Mouse (Mus musculus) urinary bladder, adult 18-20 months (tissue): ENCODE measurements around the gene Nt5c2.
"Not testable (repeated sequence)": the region's sequence is repeated elsewhere in the genome, so short reads cannot be mapped to it uniquely, and the experiment has no call there.

Source experiments
- DNase-seq, 2 experiments: peaks; one replicate each; pipeline ENCODE4 v3.0.0; 2022; ENCODE audit warnings: low spot score in 2 of 2, mixed read lengths in 2 of 2

Gene Nt5c2

DNA sequence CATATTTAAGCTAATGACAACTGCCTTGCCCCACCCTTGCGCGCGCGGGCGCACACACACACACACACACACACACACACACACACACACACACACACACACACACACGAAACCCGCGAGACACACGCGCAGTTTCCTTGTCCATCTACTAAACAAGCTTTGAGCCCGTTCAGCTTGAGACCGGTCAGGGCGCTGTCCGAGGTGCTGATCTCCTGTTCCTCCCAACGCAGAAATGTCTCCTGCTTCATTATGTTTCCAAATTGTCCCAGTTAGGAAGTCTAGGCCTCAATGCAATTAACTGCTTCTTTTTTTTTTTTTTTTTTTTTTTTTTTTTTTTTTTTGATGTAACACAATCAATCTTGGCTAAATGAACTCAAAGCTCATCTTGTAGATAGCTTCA lies 1.5 kb upstream of the Nt5c2 start:
- peak; percentile 62 to 65 for DNase-seq

DNA sequence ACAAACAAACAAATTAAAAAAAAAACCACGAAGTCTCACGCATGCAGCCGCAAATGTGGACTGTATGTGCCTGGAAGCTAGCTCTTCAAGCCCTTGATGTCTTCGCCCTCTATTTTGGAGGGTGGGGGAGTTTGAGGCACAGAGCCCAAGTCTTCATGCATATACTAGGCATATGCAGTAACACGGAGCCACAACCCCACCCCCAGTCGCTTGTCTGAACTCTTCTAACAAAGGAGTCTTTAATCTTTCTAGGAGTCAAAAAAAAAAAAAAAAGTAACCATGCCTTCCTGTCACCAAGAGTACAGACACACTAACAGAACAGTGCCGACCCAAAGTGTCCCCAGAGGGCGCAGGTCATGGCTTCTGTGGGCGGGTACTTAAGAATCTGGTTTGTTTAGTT lies 1.0 kb upstream of the Nt5c2 start:
- DNase-seq: no peak

DNA sequence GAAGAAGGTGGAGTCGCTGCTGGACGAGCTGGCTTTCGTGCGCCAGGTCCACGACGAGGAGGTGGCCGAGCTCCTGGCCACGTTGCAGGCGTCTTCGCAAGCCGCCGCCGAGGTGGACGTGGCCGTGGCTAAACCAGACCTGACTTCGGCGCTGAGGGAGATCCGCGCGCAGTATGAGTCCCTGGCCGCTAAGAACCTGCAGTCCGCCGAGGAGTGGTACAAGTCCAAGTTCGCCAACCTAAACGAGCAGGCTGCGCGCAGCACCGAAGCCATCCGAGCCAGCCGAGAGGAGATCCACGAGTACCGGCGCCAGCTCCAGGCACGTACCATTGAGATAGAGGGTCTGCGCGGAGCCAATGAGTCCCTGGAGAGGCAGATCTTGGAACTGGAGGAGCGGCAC lies 443 bp upstream of the Nt5c2 start:
- DNase-seq: no peak

DNA sequence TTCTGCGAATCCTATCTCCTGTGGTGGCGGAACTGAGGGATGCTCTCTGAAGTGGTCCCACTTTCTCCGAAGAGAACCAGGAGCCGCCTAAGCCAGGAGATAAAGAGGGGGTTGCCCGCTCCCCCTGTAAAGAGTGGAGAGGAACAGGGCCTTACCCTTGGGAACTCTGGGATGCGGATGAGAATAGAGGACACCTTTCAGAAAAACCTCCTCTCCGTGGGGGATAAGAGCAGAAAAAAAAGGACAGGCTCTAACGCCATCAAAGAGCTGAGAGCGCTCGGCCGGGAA lies 850 bp downstream of the Nt5c2 start:
- no peak for DNase-seq

DNA sequence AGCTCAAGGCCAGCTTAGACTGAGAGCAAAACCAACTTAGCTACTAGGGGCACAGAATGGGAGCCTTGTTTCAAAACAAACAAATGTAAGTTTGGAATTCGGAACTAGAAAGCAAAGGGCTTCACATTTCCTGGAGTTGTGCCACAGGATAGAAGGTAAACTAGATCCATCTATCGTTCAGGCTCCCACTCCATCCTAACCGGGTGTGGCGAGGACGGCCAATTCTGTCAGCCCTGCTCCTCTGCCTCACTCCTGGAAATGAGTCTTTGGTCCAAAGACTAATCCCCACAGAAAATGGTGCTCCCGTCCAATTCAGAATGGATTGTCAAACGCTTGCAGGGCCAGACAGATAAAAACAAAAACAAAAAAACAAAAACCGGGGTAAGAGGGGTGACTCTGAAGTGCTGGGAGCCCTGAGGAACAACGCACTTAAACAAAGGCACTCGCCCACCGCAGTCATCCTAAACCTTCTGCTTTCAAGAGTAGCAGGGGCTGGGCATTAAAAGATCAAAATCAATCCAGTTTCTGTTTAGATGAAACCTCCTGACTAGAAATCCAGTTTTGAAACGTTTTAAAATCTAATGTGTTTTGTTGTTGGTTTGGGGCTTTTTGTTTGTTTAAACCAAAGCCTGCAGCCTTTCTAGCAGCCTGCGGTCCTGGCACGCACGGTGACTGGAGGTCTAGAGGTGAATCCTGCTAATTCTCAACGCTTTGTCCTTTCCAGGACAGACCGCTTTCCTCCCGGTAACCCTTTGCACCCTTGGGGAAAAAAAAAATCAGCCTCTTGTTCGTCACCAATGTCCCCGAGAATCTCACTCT lies 1.4 kb downstream of the Nt5c2 start:
- no peak for DNase-seq

DNA sequence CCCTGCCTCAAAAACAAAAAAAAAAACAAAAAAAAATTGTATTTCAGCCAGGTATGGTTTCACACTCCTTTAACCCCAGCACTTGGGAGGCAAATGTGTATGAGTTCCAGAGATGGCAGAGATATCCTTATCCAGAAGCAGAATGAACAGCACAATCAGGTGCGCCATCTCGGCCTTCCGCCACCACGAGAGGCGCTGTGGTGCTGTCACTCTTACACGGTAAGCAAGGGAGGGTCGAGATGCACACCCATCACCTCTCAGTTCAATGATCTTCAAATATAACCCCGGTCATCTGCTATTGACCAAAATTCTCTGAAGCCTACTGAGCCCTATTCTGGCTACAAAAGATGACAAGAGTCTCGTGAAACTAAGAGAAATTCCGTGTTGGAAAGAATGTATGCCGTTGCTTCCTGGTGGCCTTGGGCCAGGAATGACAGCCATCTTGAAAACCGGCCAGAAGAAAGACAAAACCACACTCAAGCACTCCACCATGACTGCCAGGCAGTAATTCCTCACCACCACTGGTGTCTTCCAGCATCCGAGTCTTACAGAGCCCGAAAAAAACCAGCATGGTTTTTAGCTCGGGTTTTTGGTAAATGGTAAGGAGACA lies 2.3 kb downstream of the Nt5c2 start:
- no peak for DNase-seq

DNA sequence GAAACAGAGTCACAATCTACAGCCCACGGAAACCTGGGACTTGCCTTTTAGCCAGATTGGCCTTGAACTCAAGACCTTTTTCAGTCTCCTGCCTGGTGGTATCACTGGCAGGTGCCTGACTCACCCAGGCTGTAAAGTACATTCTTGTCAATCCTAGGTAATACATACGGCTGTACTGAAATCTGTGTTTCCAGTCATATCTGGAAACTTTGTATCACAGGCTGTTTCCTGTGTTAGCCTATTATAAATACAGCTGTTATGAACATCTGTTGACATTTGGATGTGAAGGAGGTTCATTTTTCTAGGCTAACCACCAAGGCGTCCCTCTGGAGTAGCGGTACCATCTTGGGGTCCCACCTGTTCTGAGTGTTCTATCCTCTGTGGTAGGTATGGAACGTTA lies 5.0 kb downstream of the Nt5c2 start:
- DNase-seq: no peak

DNA sequence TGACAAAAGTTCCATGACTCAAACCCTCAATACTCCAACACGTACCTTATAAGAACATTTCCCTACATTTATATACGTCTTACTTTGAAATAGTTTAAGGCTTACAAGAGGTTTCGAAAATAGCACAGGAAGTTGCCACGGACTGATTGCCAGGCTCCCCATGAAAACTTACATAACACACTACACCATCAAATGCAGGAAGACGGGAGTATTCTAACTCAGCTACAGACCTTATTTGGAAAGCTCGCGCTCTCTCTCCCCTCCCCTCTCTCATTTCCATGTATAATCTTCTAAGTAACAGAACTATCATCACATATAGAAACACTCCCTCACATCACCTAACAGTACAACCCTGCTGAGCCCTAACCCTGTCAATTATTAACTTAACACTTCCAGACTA lies 5.5 kb downstream of the Nt5c2 start:
- DNase-seq: no peak

DNA sequence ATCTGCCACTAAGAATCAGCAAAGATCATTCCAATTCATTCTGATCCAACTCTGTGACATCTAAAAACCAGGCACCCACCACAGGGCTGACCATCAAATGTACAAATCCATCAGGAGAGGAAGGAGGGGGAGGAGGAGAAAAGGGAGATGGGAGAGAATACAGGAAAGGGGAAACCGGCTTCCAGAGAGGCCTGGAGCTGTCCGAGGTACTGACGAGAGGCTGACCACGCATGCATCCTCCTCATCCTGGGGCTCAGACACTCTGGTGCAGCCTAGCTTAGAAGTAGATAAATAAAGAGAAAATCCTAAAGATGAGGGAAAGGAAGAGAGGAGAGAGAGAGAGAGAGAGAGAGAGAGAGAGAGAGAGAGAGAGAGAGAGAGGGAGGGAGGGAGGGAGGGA lies 8.6 kb downstream of the Nt5c2 start:
- peak in 1 of 2 experiments; percentile 25 for DNase-seq

- no peak for DNase-seq
Measured at GRCm38 (mm10) chr19:47005873-47006272, 9.1 kb downstream of the Nt5c2 start.

DNA sequence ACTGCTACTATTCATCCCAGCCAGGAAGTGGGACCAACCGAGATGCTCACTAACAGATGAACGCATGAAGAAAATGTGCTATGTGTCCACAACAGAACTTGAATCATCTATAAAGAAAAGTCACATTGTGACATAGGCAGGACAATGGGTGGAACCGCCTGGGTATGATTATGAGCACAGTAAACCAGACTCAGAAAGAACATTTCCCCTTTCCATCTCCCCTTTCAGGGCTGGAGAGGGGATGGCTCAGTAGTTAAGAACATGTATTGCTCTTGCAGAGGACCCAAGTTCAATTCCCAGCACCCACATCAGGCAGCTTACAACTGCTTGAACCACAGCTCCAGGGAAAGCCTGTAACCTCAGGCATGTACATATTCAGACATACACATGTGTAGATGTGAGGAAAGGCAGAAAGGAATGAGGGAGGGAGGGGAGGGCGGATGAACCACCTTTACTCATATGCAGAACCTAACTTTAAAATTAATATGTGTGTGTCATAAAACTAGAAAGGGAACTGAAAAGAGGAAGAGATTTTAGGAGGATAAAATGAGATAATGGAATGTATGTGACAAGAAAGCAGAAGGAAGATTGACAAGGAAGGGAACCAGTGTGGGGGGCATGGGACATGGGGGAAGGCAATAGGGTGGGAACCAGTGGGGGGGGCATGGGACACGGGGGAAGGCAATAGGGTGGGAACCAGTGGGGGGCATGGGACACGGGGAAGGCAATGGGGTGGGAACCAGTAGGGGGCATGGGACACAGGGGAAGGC lies 11.0 kb downstream of the Nt5c2 start:
- no peak for DNase-seq

- DNase-seq: not testable (repeated sequence)
Measured at GRCm38 (mm10) chr19:47000357-47000756, 14.6 kb downstream of the Nt5c2 start.

DNA sequence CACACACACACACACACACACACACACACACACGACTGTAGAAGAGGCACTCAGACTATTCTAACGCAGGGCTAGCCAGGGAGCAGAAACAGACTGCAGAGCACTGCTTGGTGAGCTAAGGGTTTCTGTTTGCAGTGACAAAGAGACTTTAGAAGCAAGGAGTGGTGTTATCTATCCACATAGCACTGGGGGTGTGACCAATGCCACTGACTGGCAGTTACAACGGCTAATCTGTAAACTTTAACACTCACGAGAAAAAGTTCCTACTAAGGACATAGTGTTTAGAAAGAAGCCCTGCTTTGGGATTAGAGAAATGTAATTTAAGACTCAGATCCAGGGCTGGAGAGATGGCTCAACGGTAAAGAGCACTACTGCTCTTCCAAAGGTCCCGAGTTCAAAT lies 15.2 kb downstream of the Nt5c2 start:
- no peak for DNase-seq

DNA sequence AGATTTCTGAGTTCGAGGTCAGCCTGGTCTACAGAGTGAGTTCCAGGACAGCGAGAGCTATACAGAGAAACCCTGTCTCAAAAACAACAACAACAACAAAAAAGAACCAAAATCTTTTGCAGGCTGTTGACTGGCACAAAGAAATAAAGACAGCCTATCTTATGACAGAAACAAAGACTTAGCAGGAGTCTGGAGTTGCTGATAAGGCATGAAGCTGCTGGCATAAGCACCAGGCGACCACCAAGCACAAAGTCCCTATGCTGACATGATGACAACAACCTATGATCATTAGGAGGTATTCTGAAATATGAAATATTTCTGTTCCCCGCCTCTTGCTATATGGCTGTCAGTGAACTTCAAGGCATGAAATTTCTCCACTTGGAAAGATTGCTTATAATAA lies 16.0 kb downstream of the Nt5c2 start:
- no peak for DNase-seq

- DNase-seq: no peak
Measured at GRCm38 (mm10) chr19:46998168-46998870, 16.6 kb downstream of the Nt5c2 start.

DNA sequence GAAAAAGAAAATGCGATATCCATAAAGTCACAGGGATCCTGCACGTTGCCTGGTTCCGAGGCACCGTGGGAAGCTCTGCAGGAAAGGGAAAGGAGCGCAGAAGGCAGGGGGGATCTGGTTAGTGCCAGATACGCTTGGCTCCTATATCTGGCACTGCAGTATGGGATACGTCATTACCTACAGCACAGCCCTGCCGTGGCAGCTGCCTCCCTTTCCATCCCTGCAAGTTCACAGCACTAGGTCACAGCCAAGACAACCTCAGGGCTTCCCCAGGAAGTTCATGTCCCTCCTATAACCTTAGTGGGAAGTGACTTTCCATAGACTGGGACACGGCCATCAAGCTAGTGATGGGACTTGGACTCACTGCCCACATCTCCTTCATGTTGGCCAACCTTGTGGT lies 18.9 kb downstream of the Nt5c2 start:
- no peak for DNase-seq

DNA sequence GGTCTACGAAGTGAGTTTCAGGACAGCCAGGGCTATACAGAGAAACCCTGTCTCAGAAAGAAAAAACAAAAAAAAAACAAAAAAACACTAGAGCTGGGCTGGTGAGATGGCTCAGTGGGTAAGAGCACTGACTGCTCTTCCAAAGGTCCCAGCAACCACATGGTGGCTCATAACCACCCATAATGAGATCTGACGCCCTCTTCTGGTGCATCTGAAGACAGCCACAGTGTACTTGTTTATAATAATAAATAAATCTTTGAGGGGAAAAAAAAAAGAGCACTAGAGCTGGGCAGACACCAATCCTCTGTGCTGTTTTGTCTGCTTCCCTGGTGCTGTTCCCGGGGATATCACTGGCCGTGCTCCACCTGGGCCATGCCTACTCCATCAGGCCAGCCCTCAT lies 22.6 kb downstream of the Nt5c2 start:
- not testable (repeated sequence) for DNase-seq

- peak; percentile 64 to 80 for DNase-seq
Measured at GRCm38 (mm10) chr19:46991145-46991544, 23.8 kb downstream of the Nt5c2 start.

- DNase-seq: not testable (repeated sequence)
Measured at GRCm38 (mm10) chr19:46990625-46991024, 24.3 kb downstream of the Nt5c2 start.

GRCm38 (mm10) chr19:46990153-46990518 lies 24.8 kb downstream of the Nt5c2 start:
- DNase-seq: no peak

DNA sequence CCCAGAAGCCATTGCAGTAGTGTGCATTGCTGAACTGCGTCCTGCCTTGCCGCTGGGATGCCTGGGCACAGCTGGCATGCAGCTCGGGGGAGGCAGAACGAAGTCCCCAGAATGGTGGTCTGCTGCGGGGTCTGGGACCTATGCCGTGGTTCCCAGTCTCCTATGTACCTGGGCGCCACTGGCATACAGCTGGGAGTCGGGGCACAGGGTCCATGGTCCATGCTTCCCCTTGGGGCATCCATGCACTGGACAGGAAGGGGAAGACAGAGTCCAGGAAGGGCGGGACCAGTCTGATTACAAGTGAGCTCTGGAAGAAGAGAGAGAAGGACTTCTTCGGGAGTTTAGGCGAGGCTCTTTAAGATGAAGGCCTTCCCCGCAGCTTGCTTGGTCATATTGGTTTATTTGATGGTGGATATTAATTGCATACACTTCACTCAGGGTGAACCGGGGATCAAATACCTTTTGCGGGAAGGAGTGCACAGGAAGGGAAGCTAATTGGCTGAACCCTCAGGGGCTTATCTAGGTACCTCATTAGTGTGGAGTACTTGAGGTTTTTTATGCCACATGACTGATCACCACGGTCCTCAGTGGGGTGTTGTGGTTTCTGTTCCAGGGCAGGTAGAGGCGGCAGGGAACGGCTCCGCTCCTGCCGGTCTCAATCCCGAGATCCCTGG lies 25.3 kb downstream of the Nt5c2 start:
- no peak for DNase-seq
